Mouse (Mus musculus) thymus, adult 2 months (tissue): ENCODE results near the gene Gabrb2.

ENCODE experiments used
- CTCF ChIP-seq: fragments of 200-500 bp; IDR thresholded peaks from 2 replicates; pipeline ENCODE4 v1.5.1; 2012; ENCODE audit warnings: mild to moderate bottlenecking, control low read depth, low read length, moderate library complexity, borderline replicate concordance; ENCODE audit not compliant: control insufficient read depth, poor library complexity, insufficient read depth; ENCODE audit errors: extremely low read depth
- POLR2A ChIP-seq: fragments of 200-500 bp; IDR thresholded peaks from 2 replicates; pipeline ENCODE4 v1.6.1; 2012; ENCODE audit warnings: mild to moderate bottlenecking, low read length, control low read depth, moderate library complexity; ENCODE audit not compliant: control insufficient read depth, poor library complexity, insufficient read depth; ENCODE audit errors: extremely low read depth

DNA sequence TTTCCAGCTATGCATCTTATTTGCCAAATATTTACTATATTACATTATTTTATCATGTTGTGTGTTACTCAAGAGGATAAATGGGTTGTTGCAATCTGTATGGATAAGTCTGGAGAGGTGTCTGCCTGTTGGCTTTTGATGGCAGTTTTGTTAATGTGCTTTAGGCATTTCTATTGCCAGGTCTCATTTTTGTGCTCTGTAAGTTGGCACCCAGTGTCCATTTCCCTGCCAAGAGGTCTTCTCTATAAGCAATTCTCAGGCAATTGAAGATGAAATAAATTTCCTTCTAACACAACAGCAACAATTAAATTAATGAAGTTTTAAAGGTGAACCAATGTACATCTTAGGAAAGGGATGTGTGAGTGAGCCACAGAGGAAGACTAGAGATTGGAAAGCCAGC lies 11.9 kb downstream of the Gabrb2 start:
- TF ChIP-seq CTCF = no peak
- no peak for TF ChIP-seq POLR2A
